Mouse (Mus musculus): Measurements from ENCODE around the gene Methig1.
"Not testable (repeated sequence)": the region's sequence is repeated elsewhere in the genome, so short reads cannot be mapped to it uniquely, and the experiment has no call there.

Gene Methig1

DNA sequence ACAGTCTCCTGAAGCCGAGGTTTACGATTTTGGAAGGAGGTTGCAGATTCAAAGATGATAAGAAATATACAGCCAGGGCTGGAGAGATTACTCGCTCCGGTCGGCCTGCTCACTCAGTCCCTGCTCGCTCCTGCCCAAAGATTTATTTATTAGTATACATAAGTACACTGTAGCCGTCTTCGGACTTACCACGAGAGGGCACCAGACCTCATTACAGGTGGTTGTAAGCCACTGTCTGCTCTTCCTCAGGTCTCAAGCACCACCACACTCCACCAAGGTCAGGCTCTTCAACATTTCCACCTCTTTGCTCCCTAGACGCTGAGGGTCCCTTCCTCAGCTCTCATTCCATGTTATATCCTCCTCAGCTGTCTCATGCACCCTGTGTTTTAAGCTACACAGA is 15.1 kb upstream of the Methig1 start:
- DNase-seq (ENCODE audit: low spot score in 2 of 2), result peak; percentile 53 to 70

DNA sequence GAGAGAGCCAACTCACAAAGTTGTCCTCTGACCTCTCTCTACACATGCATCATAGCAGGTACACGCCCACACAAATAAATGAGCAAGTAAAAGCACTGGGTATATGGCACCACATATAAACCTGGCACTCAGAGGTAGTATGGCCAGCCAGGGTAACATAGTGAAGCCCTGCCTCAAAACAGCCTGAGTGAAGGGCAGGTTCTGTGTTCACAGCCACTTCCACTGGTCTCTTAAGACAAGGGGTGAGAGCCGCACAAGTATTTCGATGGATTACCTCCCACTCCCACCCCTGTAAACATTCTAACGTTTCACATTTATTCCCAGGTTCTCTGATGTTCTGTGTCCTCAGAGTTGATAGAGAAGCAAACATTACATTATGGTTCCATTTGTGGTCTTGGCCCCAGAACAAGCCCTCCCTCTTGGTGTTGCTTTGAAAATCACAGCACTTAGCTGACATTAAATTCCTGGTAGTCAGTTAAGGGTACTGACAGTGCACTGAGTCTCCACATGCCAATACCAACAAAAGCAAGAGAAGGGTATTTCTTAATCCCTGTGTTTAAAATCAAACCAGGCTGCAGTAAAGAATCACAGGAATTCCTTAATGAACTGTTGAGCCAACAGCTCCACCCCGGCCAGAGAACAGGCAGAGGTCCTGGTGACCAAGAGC is 11.5 kb upstream of the Methig1 start:
- not testable (repeated sequence) for DNase-seq (ENCODE audit: low spot score in 2 of 2)

DNA sequence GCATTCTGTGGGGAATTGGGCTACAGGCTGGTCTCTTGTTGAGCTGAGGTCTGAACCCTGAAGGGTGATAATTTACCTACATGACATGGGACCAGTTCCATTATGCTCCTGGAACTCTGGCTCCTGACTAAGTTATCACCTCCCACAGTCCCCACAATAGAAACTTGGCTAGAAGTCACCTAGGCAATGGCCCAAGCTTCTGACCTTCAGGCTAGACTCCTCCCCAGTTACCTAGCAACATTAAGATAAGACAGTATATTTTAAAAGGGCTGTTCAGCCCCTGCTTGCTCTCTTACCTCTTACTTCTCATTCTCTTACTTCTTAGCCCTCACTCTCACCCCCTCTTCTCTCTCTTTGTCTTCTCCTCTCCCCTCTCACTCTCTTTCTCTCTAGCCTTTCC is 7.5 kb upstream of the Methig1 start:
- DNase-seq (ENCODE audit: low spot score in 2 of 2), result no peak

DNA sequence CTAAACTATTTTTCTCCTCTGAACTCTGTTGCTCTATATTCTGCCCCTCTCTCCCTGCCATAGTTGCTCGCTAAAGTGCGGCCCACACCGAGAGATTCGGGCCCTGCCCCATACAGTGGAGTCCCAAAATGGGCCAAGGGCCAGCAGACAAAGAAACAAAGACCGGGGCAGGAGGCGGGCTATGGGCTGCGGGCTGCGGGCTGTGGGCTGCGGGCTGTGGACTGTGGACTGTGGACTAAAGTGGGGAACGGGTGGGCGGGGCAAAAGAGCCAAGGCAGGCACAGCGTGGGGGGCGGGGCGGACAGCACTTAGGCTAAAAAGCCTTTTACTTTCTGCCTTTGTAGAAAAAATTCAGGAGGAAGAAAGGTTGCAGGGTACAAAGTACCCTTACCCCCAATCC is 6.2 kb upstream of the Methig1 start:
- DNase-seq (ENCODE audit: low spot score in 2 of 2), result no peak

DNA sequence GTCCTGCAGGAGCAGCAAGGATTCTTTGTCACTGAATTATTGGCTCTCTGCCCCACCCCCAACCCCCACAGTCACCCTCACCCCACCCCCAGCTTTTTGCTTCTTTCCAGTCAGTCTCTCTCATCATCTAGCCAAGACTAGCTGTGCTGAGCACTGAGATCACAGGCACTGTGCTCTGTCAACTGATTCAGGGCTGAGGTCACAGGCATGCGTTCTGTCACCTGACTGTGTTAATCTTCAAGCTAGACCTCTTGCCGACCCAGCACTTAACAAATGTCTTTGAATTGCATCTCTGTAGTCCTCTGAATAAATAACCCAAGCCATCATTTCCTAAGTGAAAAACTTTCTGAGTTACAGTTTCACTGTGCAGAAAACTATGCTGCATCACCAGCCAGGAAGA is 3.5 kb upstream of the Methig1 start:
- no peak for DNase-seq (ENCODE audit: low spot score in 2 of 2)

DNA sequence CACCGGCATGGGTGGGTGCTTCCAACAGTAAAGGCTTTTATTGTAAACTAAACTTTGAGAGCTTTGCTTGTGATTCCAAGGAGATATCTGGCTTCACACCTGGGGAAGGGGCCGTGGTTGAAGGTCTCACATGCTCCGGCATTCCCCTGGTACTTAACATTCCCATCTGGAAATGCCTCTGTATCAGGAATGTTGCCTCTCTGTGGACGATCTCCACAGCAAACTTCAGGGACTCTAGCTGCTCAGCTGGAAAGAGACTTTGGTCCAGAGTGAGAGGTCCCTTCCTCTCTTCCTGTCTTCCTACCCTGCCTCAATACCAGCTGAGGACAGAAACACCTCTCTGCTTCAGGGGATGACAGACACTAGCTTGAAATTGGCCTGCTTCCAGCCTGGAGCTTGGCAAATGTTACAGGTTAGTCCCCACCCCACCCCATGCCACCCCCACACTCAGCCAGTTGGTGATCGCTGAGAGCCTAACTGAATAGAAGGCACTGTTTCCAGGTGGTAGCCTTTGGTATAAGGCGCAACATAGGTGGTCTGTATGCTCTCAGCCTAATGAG is 1.4 kb upstream of the Methig1 start:
- DNase-seq (ENCODE audit: low spot score in 2 of 2), result no peak

DNA sequence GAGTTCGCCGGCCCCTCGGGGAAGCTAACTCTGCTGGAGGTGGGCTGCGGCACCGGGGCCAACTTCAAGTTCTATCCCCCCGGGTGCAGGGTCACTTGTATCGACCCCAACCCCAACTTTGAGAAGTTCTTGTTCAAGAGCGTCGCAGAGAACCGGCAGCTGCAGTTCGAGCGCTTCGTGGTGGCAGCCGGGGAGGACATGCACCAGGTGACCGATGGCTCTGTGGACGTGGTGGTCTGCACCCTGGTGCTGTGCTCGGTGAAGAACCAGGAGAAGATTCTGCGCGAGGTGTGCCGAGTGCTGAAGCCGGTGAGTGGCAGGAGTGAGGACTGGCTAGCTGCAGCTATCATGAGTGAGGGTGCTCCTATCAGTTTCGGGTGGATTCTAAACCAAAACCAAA is 450 bp downstream of the Methig1 start:
- not testable (repeated sequence) for DNase-seq (ENCODE audit: low spot score in 2 of 2)

DNA sequence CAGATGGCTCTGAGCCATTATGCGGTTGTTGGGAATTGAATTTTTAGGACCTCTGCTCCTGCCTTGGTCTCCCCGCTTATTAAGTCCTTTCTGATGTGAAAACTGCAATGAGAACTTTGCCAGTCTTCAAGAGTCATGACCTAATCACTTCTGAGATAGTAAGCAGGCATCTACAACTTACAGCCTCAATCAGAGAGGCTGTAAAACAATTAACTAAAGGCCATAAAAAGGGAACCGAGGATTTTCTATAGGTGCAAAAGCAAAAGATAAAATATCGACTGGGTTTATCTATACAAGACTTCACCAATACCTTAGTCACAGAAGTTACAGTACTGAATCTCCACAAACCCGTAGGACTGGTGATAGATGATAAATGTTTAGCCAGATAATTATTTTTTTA is 2.9 kb downstream of the Methig1 start:
- DNase-seq (ENCODE audit: low spot score in 2 of 2), result no peak

DNA sequence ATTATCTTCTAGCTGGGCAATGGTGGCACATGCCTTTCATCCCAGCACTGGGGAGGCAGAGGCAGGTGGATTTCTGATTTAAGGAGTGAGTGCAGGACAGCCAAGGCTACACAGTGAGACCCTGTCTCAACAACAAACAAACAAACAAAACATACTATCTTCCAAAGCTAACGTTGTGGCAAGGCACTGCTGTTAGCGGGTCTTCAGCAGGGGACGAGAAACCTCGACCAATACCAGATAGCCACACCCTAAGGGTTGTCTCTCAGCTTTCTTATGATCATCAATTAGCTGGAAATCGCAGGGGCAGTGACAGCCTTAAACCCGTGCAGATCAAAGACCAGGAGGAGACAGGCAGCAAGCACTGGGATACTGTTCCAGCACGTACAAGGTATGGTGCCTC is 11.3 kb downstream of the Methig1 start, which contains the start of gene Higd1c:
TSS of gene Higd1c (plus strand) at position 301 of the 400 bp plus-strand sequence.
- DNase-seq (ENCODE audit: low spot score in 2 of 2), result no peak

DNA sequence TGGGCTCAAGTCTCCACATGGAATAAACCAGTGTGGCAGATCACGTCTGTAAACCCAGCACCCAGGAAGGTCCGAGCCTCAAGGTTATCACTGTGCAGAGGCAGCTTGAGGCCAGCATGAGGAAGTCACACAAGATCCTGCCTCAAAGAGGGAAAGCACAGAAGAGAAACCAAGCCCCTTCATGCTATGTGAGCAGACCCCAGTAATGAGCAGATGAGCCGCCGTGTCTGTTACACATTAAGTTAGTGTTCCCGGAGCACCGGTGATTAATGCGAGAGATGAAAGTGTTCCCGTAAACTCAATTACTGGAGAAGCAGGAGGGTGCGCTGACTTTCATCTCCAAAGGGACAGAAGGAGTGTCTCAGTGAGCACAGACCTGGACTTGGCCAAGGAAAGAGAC is 13.0 kb downstream of the Methig1 start:
- not testable (repeated sequence) for DNase-seq (ENCODE audit: low spot score in 2 of 2)

DNA sequence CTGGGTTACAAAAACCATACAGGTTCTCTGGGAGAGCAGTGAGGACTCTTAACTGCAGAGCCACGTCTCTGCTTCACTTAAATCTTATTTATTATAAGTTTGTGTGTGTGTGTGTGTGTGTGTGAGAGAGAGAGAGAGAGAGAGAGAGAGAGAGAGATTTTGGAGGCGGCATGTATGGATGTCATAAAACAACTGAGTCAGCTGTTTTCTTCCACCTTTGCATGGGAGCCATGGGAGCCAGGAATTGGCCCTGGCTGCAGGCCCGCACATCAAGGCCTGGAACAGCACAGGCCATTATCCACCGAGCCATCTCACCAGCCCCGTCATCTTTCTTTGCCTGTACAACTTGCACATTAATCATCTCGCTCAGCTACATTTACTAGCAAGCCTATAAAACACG is 14.2 kb downstream of the Methig1 start:
- DNase-seq (ENCODE audit: low spot score in 2 of 2), result no peak

DNA sequence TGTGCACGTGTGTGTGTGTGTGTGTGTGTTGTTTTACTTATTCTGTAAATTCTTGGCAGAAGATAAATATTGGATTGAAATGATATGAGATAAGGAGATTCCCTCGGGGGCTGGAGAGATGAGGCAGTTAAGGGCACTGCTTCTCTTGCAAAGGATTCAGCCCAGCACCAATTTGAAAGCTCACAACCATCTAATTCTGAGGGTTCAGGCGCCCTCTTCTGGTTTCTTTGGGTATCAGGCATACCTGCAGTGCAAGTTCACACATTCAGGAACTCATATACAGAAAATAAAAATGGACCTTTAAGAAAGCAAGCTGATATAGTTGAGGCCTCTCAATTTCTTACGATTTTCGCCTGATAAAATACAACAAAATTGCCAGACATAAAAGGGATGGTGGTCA is 22.1 kb downstream of the Methig1 start:
- DNase-seq (ENCODE audit: low spot score in 2 of 2), result peak in 1 of 2 experiments; percentile 60

DNA sequence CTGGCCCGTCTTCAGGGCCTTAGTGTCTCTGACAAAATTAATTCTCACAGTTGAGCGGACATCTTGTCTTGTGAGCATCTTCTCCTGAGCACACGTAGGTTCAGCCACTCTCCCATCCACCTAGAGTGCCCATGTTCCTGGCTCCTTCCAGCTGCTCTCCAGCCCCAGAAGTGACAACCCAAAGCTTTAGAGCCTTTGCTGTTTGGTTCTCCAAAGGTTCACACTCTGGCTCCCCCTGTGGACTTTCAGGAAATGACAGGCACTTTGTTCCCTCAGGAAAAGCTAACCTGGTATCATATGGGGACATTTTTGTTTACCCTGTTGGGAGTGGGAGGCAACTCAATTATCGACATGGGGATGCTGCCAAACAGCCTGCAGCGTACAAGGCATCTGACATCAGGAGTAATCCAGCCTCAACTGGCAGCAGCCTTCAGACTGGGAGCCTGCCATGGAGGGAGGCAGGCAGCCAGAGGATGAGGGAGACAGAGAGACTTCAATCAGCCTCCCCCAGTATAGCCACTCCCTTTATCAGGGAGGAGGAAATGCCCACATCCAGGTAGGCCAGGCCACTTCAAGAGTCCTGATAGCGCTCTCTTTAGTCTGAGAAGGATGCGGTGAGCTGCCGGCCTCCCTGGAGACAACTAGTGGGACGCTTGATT is 25.0 kb downstream of the Methig1 start:
- DNase-seq (ENCODE audit: low spot score in 2 of 2), result not testable (repeated sequence)

DNA sequence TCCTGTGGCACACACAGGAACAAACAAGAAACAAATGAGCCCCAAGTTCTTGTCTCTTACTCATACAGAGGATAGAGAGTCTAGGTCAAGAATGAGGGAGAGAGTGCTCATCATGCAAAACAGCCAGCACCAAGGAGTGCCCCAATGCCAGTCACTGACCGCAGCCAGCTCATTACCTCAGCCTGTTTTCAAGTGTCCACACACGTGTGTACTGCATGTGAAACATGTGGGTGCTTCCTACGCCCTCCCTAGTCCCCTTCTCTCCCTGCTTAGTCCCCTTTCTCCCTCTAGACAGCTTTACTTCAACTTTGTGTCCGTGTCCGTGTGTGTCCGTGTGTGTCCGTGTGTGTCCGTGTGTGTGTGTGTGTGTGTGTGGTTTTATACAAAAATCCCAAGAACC is 26.7 kb downstream of the Methig1 start:
- DNase-seq (ENCODE audit: low spot score in 2 of 2), result no peak

DNA sequence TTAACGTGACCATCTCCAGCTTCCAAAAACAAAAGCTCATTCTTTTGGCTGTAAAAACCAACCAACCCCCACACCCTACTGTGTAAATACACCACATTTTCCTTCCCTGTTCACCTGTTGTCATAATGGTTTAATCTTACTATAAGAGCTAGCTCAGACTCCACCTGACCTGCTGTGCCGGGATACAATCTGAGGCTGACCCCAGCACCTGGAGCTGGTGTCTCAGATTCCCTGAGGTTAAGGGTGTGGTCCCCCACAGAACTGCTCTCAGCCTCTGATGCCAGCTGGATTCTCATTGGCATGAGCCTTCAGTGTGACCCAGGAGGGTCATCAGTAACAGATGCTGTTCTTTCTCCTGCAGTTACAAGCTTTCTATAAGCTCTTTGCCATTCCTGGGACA is 27.2 kb downstream of the Methig1 start:
- DNase-seq (ENCODE audit: low spot score in 2 of 2), result no peak

DNA sequence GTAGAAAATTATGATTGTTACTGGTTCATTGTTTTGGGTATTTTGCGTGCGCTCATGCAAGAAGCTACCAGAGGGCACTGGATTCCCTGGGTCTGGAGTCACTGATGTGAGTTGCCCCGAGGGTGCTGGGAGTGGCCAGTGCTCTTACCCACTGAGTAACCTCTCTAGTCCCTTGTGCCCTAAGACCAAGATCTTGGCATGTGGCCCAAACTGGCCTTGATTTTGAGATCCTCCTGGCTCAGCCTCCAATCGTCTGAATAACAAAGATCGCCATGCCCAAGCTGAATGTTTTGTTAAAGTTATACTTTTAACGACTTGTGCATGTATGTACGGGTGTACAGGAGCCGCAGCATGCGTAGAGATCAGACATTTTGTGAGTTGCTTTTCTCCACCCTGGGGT is 32.8 kb downstream of the Methig1 start:
- no peak for DNase-seq (ENCODE audit: low spot score in 2 of 2)

DNA sequence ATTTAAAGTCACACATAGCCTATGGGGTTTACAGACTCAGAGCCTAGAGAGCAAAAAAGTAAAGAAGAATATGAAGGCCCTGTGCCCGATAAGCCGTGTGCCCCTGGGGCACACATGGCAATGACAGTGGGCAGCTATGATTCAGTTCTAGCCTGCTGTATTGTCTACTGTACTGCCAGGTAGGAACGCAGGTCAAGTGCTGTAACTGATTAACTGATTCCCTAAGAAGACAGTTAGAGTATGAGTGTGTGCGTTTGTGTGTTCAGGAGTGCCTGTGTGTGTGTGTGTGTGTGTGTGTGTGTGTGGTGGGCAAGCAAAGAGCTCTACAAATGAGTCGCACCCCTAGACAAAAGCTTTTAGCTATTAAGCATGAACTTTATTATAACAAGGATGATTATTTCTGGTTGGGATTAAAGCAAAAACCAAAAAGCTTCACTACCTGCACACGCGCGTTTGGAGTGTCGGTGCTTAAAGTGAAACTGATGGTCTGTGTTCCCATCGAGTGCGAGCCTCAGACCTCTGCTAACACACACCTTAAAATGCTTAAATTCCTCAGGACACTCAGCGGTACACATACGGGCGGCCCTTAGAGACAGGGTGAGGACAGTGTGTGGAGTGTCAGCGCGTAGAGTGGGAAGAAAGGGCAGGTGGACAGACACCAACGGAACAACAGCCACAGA is 34.7 kb downstream of the Methig1 start:
- no peak for DNase-seq (ENCODE audit: low spot score in 2 of 2)

DNA sequence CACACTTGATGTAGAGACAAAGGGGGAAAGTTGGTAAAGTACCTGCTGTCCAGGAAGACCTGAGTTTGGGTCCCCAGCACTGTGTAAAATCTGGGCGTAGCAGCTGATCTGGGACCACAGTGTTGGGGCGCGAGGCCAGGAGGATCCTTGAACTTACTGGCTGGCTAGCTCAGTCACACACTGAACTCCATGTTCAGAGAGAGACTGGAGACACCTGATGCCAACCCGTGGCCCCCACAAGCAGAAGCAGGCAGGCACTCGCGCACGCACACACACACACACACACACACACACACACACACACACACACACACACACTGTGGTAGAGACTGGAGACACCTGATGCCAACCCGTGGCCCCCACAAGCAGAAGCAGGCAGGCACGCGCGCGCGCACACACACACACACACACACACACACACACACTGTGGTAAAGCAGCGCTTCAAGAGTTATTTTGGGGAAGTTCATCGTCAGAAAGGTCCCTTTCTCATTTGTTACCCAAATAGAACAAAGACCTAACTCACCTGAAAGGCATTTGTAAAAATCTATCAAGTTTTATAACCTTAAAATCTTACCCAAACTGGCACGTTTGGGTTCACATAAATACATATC is 35.4 kb downstream of the Methig1 start:
- peak; percentile 13 to 26 for DNase-seq (ENCODE audit: low spot score in 2 of 2)

DNA sequence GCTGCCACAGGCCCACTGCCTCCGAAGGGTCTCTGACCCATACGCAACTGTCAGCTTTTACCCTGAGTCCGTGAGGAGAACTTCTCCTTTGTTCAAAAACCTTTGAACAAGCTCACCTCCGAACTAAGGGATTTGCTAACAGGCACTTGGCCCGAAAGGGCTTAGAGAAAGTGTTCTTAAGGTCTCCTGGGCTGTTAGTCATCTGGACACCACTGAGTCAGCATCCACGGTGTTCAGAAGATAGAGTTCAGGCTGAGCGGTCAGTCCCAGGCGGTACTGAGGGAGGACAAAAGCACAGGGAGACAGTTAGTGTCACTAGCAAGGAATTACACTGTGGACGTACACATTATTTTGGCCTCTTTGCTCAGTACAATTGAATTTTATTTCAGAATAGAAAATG is 35.9 kb downstream of the Methig1 start:
- no peak for DNase-seq (ENCODE audit: low spot score in 2 of 2)

DNA sequence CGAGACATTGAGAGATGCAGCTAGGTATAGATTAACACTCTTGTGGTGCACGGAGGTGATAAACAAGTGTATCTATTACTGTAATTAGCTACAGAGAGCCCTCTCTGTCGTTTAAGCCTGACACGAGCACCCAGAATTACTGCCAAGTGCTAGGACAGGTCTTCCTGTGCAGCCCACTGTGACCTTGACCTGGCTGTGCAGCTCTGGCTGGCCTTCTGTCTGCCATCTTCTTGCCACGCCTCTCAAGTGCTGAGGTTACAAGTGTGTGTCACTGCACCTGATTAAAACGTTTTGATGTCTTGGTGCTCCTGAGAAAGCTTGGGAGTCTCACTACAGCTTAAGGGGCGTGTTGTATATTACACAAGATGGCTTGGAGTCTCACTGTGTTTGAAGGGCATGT is 38.1 kb downstream of the Methig1 start:
- no peak for DNase-seq (ENCODE audit: low spot score in 2 of 2)

DNA sequence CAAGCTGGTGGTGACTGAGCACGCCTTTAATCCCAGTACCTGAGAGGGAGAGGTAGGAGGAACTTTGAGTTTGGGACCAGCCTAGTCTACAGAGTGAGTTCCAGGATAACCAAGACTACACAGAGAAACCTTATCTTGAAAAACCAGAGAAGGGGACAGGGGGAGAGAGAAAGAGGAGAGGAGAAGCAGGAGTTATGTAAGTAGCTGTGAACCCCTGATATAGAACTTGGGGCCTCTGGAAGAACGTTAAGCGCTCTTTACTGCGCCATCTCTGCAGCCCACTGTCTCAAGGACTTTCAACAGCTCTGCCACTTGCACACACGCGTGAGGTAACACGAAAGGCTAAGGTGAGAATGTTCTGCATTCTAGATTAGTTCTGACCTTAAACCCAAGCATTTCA is 38.6 kb downstream of the Methig1 start:
- DNase-seq (ENCODE audit: low spot score in 2 of 2), result no peak

DNA sequence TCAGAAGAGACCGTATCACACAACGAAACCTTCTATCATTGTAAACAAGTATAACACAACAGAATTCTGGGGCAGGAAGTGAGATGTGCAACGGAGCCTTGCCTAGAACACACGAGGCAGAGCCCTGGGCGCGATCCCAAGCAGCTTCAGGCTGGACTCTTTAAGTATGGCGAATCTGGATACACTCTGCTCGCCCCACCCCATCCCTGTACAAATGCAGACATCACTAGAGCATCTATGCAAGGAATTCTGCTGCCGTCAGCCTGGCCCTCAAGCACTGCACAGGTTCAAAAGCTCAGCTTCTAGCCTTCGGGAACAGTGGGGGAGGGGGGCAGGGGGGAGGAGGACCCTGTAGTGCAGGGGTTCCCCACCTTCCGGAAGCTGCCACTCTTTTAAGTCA is 40.1 kb downstream of the Methig1 start:
- DNase-seq (ENCODE audit: low spot score in 2 of 2), result no peak

Data from thymus, postnatal 10 days (tissue).